Mouse (Mus musculus): ENCODE results near the gene Uimc1.

Gene Uimc1

DNA sequence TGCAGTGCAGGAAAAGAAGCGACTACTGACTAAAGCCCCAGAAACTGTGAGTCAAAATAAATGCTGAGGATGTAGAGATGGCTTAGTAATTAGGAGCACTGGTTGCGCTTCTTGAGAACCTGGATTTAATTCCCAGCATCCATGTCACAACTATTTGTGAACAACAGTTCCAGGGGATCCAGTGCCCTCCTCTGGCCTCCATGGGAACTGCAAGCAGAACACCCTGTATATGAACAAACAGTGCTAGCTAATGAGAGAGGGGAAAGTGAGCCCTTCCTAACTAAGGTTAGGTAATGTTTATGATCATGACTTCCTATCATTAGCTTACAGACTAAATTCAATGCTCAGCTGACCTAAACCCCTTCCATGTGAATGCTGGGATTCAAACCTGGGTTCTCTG, 42.1 kb downstream of the Uimc1 start:
- no peak for DNase-seq (ENCODE audit: extremely low read depth, insufficient read length, low spot score)

- no peak for DNase-seq (ENCODE audit: extremely low read depth, insufficient read length, low spot score)
Measured at GRCm38 (mm10) chr13:55047706-55048105, 52.4 kb downstream of the Uimc1 start.

- no peak for DNase-seq (ENCODE audit: extremely low read depth, insufficient read length, low spot score)
Measured at GRCm38 (mm10) chr13:55040016-55040415, 60.1 kb downstream of the Uimc1 start.

DNA sequence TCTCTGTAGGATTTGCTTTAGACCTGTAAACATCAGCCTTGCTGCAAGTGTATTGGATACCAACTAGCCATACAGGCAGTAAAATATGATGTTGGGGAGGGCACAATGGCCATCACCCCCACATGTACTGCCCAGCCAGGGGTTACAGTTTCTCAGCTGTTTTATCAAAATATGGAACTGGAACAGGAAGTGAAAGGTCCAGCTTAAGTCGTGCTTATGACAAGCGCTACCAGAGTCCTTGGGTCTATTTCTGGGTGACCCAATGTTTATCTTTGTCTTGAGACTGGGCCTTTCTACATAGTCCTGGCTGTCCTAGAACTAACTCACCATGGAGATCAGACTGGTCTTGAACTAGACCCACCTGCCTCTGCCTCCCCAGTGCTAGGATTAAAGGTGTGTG, 75.9 kb downstream of the Uimc1 start:
- DNase-seq (ENCODE audit: extremely low read depth, insufficient read length, low spot score): no peak

DNA sequence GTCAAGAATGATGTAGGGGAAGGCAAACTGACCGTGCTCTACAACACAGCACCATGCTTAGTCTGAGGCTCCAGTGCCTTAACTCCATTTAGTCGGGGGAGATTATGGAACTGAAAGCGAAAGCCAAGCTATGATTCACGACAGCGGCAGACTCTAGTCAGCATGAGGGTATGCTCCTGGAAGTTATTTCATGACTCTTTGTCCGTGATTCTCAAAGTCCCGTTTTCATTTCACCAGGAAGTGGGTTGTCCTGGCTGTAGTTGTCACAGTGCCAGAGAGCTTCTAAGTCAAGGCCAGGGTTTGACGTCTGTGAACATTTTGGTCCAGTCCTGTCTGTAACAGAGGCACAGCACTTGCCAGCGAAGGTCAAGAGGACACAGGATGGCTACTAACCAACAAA, 77.4 kb downstream of the Uimc1 start:
- no peak for DNase-seq (ENCODE audit: extremely low read depth, insufficient read length, low spot score)

- no peak for DNase-seq (ENCODE audit: extremely low read depth, insufficient read length, low spot score)
Measured at GRCm38 (mm10) chr13:55022256-55022655, 77.8 kb downstream of the Uimc1 start.

- no peak for DNase-seq (ENCODE audit: extremely low read depth, insufficient read length, low spot score)
Measured at GRCm38 (mm10) chr13:55021194-55021779, 78.8 kb downstream of the Uimc1 start, which contains the start of gene Hk3. TSS of gene Hk3 (minus strand) at chr13:55021385.

DNA sequence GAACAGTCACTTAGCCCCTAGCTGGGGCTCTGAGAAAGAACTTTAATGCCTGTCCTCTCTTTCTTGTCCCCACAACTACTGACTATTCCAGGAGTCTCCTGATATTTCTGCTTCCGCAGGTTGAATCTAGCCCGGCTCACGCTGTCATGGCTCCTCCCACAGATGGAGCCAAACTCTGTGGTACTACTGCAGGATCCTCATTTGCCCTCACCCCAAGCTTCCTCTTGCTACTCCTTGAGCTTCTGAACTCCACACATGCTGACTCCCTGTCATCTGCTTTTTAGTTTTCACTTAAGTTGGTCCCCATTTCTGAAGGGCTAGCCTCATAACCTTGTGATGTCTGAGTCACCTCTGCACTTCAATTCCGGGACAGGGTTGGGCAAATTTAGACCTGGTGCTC, 80.0 kb downstream of the Uimc1 start:
- no peak for DNase-seq (ENCODE audit: extremely low read depth, insufficient read length, low spot score)

DNA sequence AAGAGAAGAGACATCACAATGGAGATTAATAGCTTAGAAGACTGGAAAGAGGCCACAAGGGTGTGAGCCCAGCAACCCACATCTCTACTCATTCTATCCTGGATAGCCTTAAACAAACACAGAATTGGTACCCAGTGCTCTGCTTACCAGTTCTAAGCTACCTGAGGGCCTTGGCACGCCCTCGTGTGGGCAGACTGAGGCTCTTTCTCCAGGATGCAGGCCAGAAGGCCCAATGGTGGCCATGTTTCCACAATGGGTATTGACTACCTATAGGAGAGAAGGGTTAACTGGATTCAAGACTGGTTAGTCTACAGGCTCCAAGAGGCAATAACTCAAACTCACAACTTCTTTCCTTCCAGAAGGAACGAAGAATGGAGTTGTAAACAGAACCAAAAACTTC, 80.9 kb downstream of the Uimc1 start:
- DNase-seq (ENCODE audit: extremely low read depth, insufficient read length, low spot score): no peak

DNA sequence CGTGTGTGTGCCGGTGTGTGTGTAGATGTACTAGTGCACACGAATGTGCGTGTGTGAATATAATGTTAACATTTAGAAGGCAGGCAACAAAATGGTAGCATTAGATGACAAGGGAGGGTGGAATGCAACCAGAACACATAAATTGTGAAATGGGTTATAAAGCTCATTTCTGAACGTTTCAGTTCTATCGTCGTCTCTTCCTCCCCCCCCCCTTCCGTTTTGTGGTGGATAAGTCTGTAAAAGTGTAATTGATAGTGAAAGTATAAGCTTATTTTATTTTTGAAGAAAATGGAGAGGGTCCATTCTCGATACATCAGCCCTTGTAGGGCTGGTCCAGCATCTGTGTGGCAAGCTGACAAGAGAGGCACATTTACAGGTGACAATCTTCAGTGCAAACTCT, 81.4 kb downstream of the Uimc1 start:
- DNase-seq (ENCODE audit: extremely low read depth, insufficient read length, low spot score): no peak

DNA sequence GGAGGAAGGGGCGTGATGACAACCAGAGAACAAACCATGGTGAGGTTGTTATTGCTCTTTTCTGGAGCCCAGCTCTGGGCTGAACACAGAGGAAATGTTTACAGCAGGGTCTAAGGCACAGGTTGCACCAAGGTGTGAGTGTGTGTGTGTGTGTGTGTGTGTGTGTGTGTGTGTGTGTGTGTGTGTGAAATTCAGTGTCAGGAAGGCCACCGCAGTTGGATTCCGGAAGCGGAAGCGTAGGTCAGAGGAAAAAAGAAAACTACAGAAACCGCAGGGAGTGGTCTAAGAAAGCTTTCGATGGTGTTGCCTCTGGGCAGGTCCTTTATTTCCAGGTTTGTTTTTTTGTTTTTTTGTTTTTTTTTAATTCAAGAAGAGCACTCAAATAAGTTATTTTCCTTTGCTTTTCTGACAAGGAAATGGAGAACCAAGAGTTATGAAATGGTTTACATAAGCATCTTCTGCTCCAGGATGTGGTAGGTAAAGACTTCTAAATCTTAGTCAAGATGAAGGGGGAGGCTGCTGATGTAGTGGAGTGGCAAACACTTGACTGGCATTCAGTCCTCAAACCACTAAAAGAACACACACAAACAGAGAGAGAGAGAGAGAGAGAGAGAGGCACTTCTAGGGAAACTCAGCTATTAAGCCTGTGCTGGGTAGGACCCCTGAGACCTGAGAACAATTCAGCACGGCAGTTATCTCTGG, 82.1 kb downstream of the Uimc1 start:
- DNase-seq (ENCODE audit: extremely low read depth, insufficient read length, low spot score): no peak

GRCm38 (mm10) chr13:55017154-55017897, 82.8 kb downstream of the Uimc1 start:
- DNase-seq (ENCODE audit: extremely low read depth, insufficient read length, low spot score): no peak

DNA sequence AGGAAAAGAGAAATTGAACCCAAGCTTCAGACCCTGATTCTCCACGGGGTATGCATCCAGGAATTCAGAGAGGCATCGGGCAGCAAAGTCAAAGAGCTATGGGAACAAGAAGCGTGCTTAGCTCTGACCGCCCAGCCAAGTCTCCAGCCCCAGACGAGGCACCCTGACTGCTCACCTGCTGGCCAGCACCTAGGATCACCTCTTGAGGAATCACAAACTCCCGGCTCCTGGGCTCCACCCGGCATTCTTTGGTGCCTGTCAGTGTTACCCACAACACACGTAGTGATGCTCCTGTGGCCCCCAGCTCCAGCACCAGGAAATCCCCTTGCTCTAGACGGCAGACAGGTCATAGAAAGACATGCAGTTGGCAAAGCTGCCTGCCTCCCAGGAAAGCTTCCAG, 85.6 kb downstream of the Uimc1 start:
- no peak for DNase-seq (ENCODE audit: extremely low read depth, insufficient read length, low spot score)

- DNase-seq (ENCODE audit: extremely low read depth, insufficient read length, low spot score): no peak
Measured at GRCm38 (mm10) chr13:55013702-55014344, 86.3 kb downstream of the Uimc1 start.

GRCm38 (mm10) chr13:55011981-55012478, 88.1 kb downstream of the Uimc1 start:
- DNase-seq (ENCODE audit: extremely low read depth, insufficient read length, low spot score): no peak

DNA sequence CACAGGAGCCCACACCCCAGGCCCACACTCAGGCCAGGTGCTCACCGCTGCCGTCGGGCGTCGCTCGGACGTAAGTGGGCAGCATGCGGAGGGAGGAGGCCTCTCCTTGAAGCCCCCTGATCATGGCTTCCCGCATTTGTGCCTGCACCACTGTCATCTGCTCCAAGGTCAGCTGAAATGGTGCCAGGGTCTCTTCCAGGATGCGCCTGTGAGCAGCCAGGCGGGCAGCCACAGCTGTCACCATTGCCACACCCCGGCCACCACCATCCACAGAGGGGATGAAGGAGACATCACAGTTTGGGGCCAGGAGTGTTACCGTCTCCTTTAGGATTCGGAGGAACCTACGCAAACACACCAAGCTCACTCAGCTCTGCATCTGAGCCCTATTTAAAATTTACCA, 89.0 kb downstream of the Uimc1 start:
- no peak for DNase-seq (ENCODE audit: extremely low read depth, insufficient read length, low spot score)

GRCm38 (mm10) chr13:55008589-55008988, 91.5 kb downstream of the Uimc1 start:
- DNase-seq (ENCODE audit: extremely low read depth, insufficient read length, low spot score): no peak

- no peak for DNase-seq (ENCODE audit: extremely low read depth, insufficient read length, low spot score)
Measured at GRCm38 (mm10) chr13:55006415-55006742, 93.7 kb downstream of the Uimc1 start.

- no peak for DNase-seq (ENCODE audit: extremely low read depth, insufficient read length, low spot score)
Measured at GRCm38 (mm10) chr13:55005691-55006414, 94.2 kb downstream of the Uimc1 start.

DNA sequence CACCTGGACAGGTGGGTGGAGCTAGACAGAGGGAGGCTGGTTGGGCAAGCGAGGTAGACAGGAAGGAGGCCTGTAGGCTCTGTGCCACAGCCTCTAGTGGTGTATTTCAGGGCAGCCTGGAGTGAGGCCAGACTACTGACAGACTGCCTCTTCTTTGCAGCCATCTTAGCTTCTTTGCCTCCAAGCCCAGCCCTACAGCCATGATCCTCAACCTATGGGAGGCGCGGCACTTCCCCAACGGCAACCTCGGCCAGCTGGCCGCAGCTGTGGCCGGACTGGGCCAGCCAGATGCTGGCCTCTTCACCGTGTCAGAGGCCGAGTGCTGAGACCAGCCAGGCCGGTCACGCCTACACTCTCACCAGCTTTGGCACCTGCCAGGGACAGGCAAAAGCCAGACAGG, 95.5 kb downstream of the Uimc1 start:
- no peak for DNase-seq (ENCODE audit: extremely low read depth, insufficient read length, low spot score)

DNA sequence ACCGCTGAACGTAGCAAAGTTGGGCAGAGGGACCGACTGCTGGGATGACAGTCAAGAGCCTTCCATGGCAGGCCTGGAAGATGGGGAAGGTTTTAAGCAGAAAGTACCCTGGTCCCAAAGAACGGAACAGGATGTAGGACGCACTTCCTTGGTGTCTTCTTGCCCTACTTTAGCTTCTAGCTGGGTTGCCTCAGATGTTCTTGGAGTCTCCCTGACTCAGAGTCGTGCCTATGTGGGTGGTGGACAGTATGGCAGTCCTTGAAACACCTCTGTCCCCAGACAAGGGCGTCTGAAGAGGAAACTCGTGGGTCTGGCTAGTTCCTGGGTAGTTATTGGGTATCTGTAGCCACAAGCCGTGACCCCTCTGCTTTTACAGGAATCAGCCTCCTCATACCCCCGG, 98.0 kb downstream of the Uimc1 start:
- DNase-seq (ENCODE audit: extremely low read depth, insufficient read length, low spot score): no peak
